Mouse (Mus musculus): ENCODE data around the gene Mapk6.

DNA sequence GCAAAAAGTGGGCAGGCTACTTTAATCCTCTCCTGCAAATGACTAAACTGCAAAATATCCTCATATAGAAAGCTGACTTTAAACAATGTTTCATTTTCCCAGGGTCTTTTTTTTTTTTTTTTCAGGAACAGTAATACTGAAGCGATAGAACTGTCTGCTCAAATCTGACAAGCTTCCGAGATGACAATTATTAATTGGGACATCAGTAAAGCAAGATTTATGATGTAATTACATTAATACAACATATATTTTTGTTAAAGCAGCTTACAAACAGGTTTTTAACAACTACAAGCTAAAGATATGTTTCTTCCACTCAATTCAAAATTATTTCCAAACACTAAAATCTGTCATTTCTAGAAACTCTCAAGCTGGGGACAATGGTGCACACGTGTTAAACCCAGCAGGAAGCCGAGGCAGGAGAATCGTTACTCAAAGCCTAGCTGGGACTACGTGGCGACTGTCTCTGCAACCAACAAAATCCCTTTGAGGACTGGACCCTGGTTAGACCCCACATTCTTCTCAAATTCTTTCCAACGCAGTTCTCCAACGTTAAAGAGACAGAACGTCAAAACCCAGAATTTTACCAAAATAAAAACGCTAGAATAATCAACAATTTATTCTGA, 1.5 kb downstream of the Mapk6 start:
- TF ChIP-seq POLR2A (IDR thresholded peaks at IDR 0.05; ENCODE audit: borderline replicate concordance, extremely low read depth, insufficient read depth, insufficient read length, poor library complexity, severe bottlenecking) (no peak), CTCF (IDR thresholded peaks at IDR 0.05; ENCODE audit: borderline replicate concordance, extremely low read depth, insufficient read depth, insufficient read length) (no peak)

All from brain, embryonic 14.5 days (tissue).